Mouse (Mus musculus) ES-Bruce4 (cell line): Measurements from ENCODE around the gene Ror2. TPM values are rescaled to one million over a fixed set of nuclear protein-coding genes. Genes with fewer than 3 reads are reported as not detected.

Experiments
- H3K27ac ChIP-seq: 2 replicates; pipeline ENCODE4 v1.5.1; 2012; ENCODE audit warnings: low read length, inconsistent platforms; ENCODE audit not compliant: insufficient read depth
- H3K27me3 ChIP-seq: 2 replicates; pipeline ENCODE4 v1.6.1; 2012; ENCODE audit warnings: mild to moderate bottlenecking, low read length, inconsistent platforms; ENCODE audit not compliant: control insufficient read depth, poor library complexity, insufficient read depth, severe bottlenecking
- H3K36me3 ChIP-seq: 2 replicates; pipeline ENCODE4 v1.6.1; 2012; ENCODE audit warnings: inconsistent platforms, mild to moderate bottlenecking, low read length, moderate library complexity; ENCODE audit not compliant: control insufficient read depth, poor library complexity, insufficient read depth, severe bottlenecking
- H3K4me1 ChIP-seq: one replicate; pipeline ENCODE4 v1.8.1; 2011; ENCODE audit warnings: low read length; ENCODE audit not compliant: control insufficient read depth, insufficient read depth
- H3K4me3 ChIP-seq: 2 replicates; pipeline ENCODE4 v1.5.1; 2011; ENCODE audit warnings: low read depth, mild to moderate bottlenecking, low read length
- H3K9ac ChIP-seq: 2 replicates; pipeline ENCODE4 v1.6.1; 2012; ENCODE audit warnings: low read depth, mild to moderate bottlenecking, inconsistent platforms; ENCODE audit not compliant: poor library complexity, severe bottlenecking
- H3K9me3 ChIP-seq: replicated peaks from 2 replicates; pipeline ENCODE4 v1.6.1; 2012; ENCODE audit warnings: mild to moderate bottlenecking, low read length, inconsistent platforms; ENCODE audit not compliant: control insufficient read depth, poor library complexity, insufficient read depth, severe bottlenecking
- CTCF ChIP-seq: IDR thresholded peaks from one replicate; pipeline ENCODE4 v1.8.1; 2011; ENCODE audit warnings: low read depth, low read length
- EP300 ChIP-seq: IDR thresholded peaks from 2 replicates; pipeline ENCODE4 v1.6.1; 2011; ENCODE audit warnings: low read depth, low read length; ENCODE audit not compliant: insufficient read depth
- POLR2A ChIP-seq: IDR thresholded peaks from one replicate; pipeline ENCODE4 v1.8.1; 2011; ENCODE audit warnings: low read length; ENCODE audit not compliant: insufficient read depth
- polyA plus RNA-seq: library from polyadenylated mRNA; stranded (reverse); fragments of >200 nt; gene quantifications from 2 replicates; pipeline ENCODE4 v1.2.4, GENCODE M21; 2011; ENCODE audit warnings: low read depth; ENCODE audit not compliant: missing spikeins, insufficient read depth, insufficient read length

Gene Ror2
- polyA plus RNA-seq, 1 experiment = 23.6 TPM

GRCm38 (mm10) chr13:53067949-53068348, 218.0 kb downstream of the Ror2 start:
- Histone ChIP-seq H3K27ac (no peak overlapping the region), H3K9ac (no peak overlapping the region), H3K36me3 (no peaks in the 10 kb centered on the region)

DNA sequence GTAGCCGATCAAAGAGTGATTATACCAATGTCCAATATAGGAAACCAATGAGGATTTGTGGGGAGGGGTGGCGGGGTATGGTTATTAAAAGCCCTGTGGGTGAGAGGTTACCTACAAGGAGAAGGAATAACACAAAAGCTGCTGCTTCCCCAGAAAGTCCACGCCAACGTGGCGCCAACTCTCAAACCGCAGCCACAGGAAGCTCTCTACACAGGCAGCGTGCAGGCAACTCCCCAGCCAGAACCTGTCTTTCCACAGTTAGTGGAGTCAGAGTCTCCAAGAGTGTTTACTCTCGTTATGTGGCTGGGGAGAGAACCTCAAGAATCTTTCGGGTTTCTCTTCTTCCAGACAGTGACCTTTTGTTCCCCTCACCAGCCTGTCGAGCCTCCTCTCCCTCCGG, 220.8 kb downstream of the Ror2 start:
- Histone ChIP-seq H3K27me3 (no peaks in the 10 kb centered on the region), H3K9ac (no peak overlapping the region), H3K4me1 (no peaks in the 10 kb centered on the region), H3K36me3 (no peaks in the 10 kb centered on the region), H3K4me3 (no peak overlapping the region), H3K9me3 (no peaks in the 10 kb centered on the region), H3K27ac (no peak overlapping the region)
- TF ChIP-seq CTCF = no peak
- no peak for TF ChIP-seq EP300
- TF ChIP-seq POLR2A = no peak

More at GRCm38 (mm10) chr13:53067949-53068348, 218.0 kb downstream of the Ror2 start:
- no peak overlapping the region for H3K4me3 ChIP-seq
- H3K27me3 ChIP-seq = no peaks in the 10 kb centered on the region
- no peak for TF ChIP-seq CTCF
- no peak for TF ChIP-seq POLR2A
- no peak for TF ChIP-seq EP300
- H3K4me1 ChIP-seq = no peaks in the 10 kb centered on the region
- H3K9me3 ChIP-seq = no peaks in the 10 kb centered on the region

DNA sequence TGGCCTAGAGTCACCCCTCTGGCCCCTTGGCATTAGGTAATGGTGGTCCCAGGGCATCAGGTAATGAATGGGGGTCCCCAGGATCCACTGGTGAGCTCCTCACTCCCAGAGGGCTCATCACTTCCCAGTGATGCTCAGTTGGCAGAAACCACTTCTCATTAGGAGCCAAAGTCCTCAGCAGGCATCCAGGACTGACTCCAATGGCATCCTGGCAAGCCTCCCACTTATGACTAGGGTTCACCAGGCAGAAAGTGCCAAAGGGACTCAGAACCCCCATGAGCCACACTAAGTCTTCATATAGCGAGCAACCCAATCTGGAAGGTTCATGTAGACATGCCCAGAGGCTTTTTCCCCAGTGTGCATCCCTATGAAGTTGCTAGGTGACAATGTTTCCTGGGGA, 221.2 kb downstream of the Ror2 start:
- Histone ChIP-seq H3K9me3 (no peaks in the 10 kb centered on the region), H3K27me3 (no peaks in the 10 kb centered on the region), H3K27ac (no peak overlapping the region), H3K4me1 (no peaks in the 10 kb centered on the region), H3K4me3 (no peak overlapping the region), H3K9ac (no peak overlapping the region), H3K36me3 (no peaks in the 10 kb centered on the region)
- TF ChIP-seq POLR2A = no peak
- no peak for TF ChIP-seq EP300
- TF ChIP-seq CTCF = no peak

Other genes starting within 250 kb of the Ror2 start
- 20.6 and 20.8 TPM in 2 replicates for gene Sptlc1, start 91.3 kb upstream of the Ror2 start, polyA plus RNA-seq
- 3.1 and 4.4 TPM in 2 replicates for gene Msx2, start 186.9 kb upstream of the Ror2 start, polyA plus RNA-seq